Mouse (Mus musculus): ENCODE data around the gene Rps4x. TPM values are rescaled to one million over a fixed set of nuclear protein-coding genes. Genes with fewer than 3 reads are reported as not detected.

Gene Rps4x
- total and polyA plus RNA-seq, 3 experiments: 1,993 to 2,760 TPM; not detected in 1

- H3K9ac ChIP-seq (ENCODE audit: control insufficient read depth, low read depth, low read length, poor library complexity, severe bottlenecking): peak overlapping the region; percentile 58
- H3K27ac ChIP-seq (ENCODE audit: control insufficient read depth, low read depth, low read length): peak overlapping the region; percentile 72
- H3K4me1 ChIP-seq (ENCODE audit: control insufficient read depth in 1 of 2, insufficient read depth in 2 of 2, low read length in 2 of 2): peaks cover 0 to 6% of the 10 kb centered on the region in 2 experiments; a peak in 1 of 4 replicates
- H3K79me2 ChIP-seq (ENCODE audit: control insufficient read depth, insufficient read depth, low read length, poor library complexity): peaks cover 34% of the 10 kb centered on the region
- H3K9me3 ChIP-seq (replicated peaks; ENCODE audit: insufficient read depth, low read length): no peaks in the 10 kb centered on the region
- peak overlapping the region; percentile 70 to 90 for H3K4me3 ChIP-seq (ENCODE audit: control insufficient read depth in 1 of 2, insufficient read depth in 1 of 2, low read depth in 2 of 2, low read length in 2 of 2)
- peaks cover 10% of the 10 kb centered on the region in 2 experiments; a peak in 3 of 4 replicates for H3K36me3 ChIP-seq (ENCODE audit: control insufficient read depth in 1 of 2, insufficient read depth in 2 of 2, low read length in 2 of 2)
- no peaks in the 10 kb centered on the region for H3K27me3 ChIP-seq (ENCODE audit: control insufficient read depth in 1 of 2, insufficient read depth in 2 of 2, low read length in 2 of 2)
- TF ChIP-seq SIN3A (IDR thresholded peaks at IDR 0.05; ENCODE audit: low read length): no peak; the same call in 1 of the 2 replicates
- no peak for TF ChIP-seq USF2 (IDR thresholded peaks at IDR 0.05; ENCODE audit: borderline replicate concordance in 1 of 2, insufficient read depth in 1 of 2, low read depth in 1 of 2, low read length in 2 of 2)
- no peak for TF ChIP-seq CHD1 (IDR thresholded peaks at IDR 0.05; ENCODE audit: low read depth, low read length)
- TF ChIP-seq MYB (IDR thresholded peaks at IDR 0.05; ENCODE audit: low read depth, low read length): no peak
- TF ChIP-seq ZNF384 (IDR thresholded peaks at IDR 0.05; ENCODE audit: low read depth, low read length): no peak
- no peak for TF ChIP-seq RAD21 (IDR thresholded peaks at IDR 0.05; ENCODE audit: low read depth, low read length)
- no peak for TF ChIP-seq BHLHE40 (IDR thresholded peaks at IDR 0.05; ENCODE audit: borderline replicate concordance, low read depth, low read length)
- TF ChIP-seq NELFE (IDR thresholded peaks at IDR 0.05; ENCODE audit: low read depth, low read length): no peak
- no peak for TF ChIP-seq USF1 (IDR thresholded peaks at IDR 0.05; ENCODE audit: low read depth, low read length)
- no peak for TF ChIP-seq POLR2A (IDR thresholded peaks at IDR 0.05; ENCODE audit: control insufficient read depth in 1 of 2, insufficient read depth in 1 of 2, low read depth in 1 of 2, low read length in 2 of 2, poor library complexity in 1 of 2)
- no peak for TF ChIP-seq CTCF (IDR thresholded peaks at IDR 0.05 in 2 of 3, conservative IDR thresholded peaks at IDR 0.05 in 1 of 3; ENCODE audit: control insufficient read depth in 1 of 3, insufficient read depth in 1 of 3, low read depth in 2 of 3, low read length in 3 of 3, poor library complexity in 1 of 3, severe bottlenecking in 1 of 3)
- TF ChIP-seq UBTF (IDR thresholded peaks at IDR 0.05; ENCODE audit: borderline replicate concordance, insufficient read depth, low read depth, low read length): no peak
- no peak for TF ChIP-seq NRF1 (IDR thresholded peaks at IDR 0.05; ENCODE audit: insufficient read depth, low read depth, low read length, poor library complexity, severe bottlenecking)
- no peak for TF ChIP-seq MXI1 (IDR thresholded peaks at IDR 0.05; ENCODE audit: low read depth, low read length)
- TF ChIP-seq ELF1 (IDR thresholded peaks at IDR 0.05; ENCODE audit: low read depth, low read length): no peak
- TF ChIP-seq RCOR1 (IDR thresholded peaks at IDR 0.05; ENCODE audit: low read depth, low read length): no peak
- peak; percentile 64 for DNase-seq (ENCODE audit: low read depth, low spot score)
Measured at GRCm38 (mm10) chrX:102189581-102189980, 387 bp upstream of the Rps4x start.

- Histone ChIP-seq H3K4me1 (ENCODE audit: control insufficient read depth in 1 of 2, insufficient read depth in 2 of 2, low read length in 2 of 2) (peaks cover 0 to 6% of the 10 kb centered on the region in 2 experiments; a peak in 1 of 4 replicates), H3K4me3 (ENCODE audit: control insufficient read depth in 1 of 2, insufficient read depth in 1 of 2, low read depth in 2 of 2, low read length in 2 of 2) (peak overlapping the region; percentile 72 to 90), H3K27ac (ENCODE audit: control insufficient read depth, low read depth, low read length) (peak overlapping the region; percentile 81), H3K9me3 (replicated peaks; ENCODE audit: insufficient read depth, low read length) (no peaks in the 10 kb centered on the region), H3K36me3 (ENCODE audit: control insufficient read depth in 1 of 2, insufficient read depth in 2 of 2, low read length in 2 of 2) (peaks cover 12 to 15% of the 10 kb centered on the region in 2 experiments; a peak in 3 of 4 replicates), H3K9ac (ENCODE audit: control insufficient read depth, low read depth, low read length, poor library complexity, severe bottlenecking) (peak overlapping the region; percentile 95), H3K27me3 (ENCODE audit: control insufficient read depth in 1 of 2, insufficient read depth in 2 of 2, low read length in 2 of 2) (no peaks in the 10 kb centered on the region), H3K79me2 (ENCODE audit: control insufficient read depth, insufficient read depth, low read length, poor library complexity) (peaks cover 34% of the 10 kb centered on the region)
- TF ChIP-seq ZKSCAN1 (IDR thresholded peaks at IDR 0.05; ENCODE audit: low read depth, low read length): no peak
- peak; percentile 86 for TF ChIP-seq MAX (IDR thresholded peaks at IDR 0.05; ENCODE audit: low read length)
- no peak for TF ChIP-seq BHLHE40 (IDR thresholded peaks at IDR 0.05; ENCODE audit: borderline replicate concordance, low read depth, low read length)
- TF ChIP-seq ZMIZ1 (IDR thresholded peaks at IDR 0.05; ENCODE audit: low read depth, low read length): no peak
- TF ChIP-seq CHD2 (IDR thresholded peaks at IDR 0.05; ENCODE audit: low read length): no peak
- no peak for TF ChIP-seq USF1 (IDR thresholded peaks at IDR 0.05; ENCODE audit: low read depth, low read length)
- TF ChIP-seq POLR2AphosphoS2 (IDR thresholded peaks at IDR 0.05; ENCODE audit: low read length): 0 out of 2 replicates have a peak, but pooled peaks have one; percentile 44
- TF ChIP-seq RCOR1 (IDR thresholded peaks at IDR 0.05; ENCODE audit: low read depth, low read length): no peak
- no peak for TF ChIP-seq MAZ (IDR thresholded peaks at IDR 0.05; ENCODE audit: low read depth, low read length)
- TF ChIP-seq POLR2AphosphoS5 (IDR thresholded peaks at IDR 0.05; ENCODE audit: borderline replicate concordance, low read depth, low read length): no peak
- TF ChIP-seq CHD1 (IDR thresholded peaks at IDR 0.05; ENCODE audit: low read depth, low read length): 0 out of 2 replicates have a peak, but pooled peaks have one; percentile 76
- 0 out of 4 replicates have a peak, but pooled peaks of 1 of the 2 experiments have one; percentile 47 for TF ChIP-seq POLR2A (IDR thresholded peaks at IDR 0.05; ENCODE audit: control insufficient read depth in 1 of 2, insufficient read depth in 1 of 2, low read depth in 1 of 2, low read length in 2 of 2, poor library complexity in 1 of 2)
- TF ChIP-seq GABPA (IDR thresholded peaks at IDR 0.05; ENCODE audit: low read depth, low read length): no peak
- TF ChIP-seq MYB (IDR thresholded peaks at IDR 0.05; ENCODE audit: low read depth, low read length): no peak
- no peak for TF ChIP-seq ETS1 (IDR thresholded peaks at IDR 0.05; ENCODE audit: low read depth, low read length)
- peak; percentile 91 for TF ChIP-seq MXI1 (IDR thresholded peaks at IDR 0.05; ENCODE audit: low read depth, low read length)
- TF ChIP-seq JUND (IDR thresholded peaks at IDR 0.05; ENCODE audit: low read depth, low read length): no peak
- peak; percentile 47 for TF ChIP-seq SIN3A (IDR thresholded peaks at IDR 0.05; ENCODE audit: low read length)
- TF ChIP-seq ELF1 (IDR thresholded peaks at IDR 0.05; ENCODE audit: low read depth, low read length): no peak
- TF ChIP-seq MYC (IDR thresholded peaks at IDR 0.05; ENCODE audit: low read depth, low read length): peak; percentile 94
- DNase-seq (ENCODE audit: low read depth, low spot score): peak; percentile 54
Measured at GRCm38 (mm10) chrX:102187023-102187699, 2.0 kb downstream of the Rps4x start.

Data from MEL (cell line).